Mouse (Mus musculus): Measurements from ENCODE around the gene Btnl10. TPM values are rescaled to one million over a fixed set of nuclear protein-coding genes. Genes with fewer than 3 reads are reported as not detected.

The Btnl10 gene
- polyA plus RNA-seq, 1 experiment from 2014 or later: 0.09 TPM

DNA sequence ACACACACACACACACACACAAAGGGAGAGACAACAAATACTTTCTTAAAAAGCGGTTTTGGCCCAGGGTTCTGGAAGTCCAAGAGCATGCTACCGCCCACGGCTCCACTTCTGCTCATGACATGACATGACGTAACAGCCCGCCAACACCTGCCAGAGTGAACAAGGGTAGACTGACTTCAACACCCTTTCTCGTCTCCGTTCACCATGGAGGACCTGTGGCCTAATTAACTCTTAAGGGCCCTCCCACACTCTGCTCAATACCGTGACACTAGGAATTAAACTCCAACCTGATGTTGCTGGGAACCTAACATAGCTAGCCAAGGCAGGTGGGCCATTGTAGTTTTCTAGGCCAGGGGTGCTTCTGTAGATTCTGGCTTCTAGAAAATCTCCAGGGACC is 51.3 kb downstream of the Btnl10 start:
- Histone ChIP-seq H3K9me3 (ENCODE audit: control insufficient read depth, low read length) (no peaks in the 10 kb centered on the region), H3K27ac (replicated peaks; ENCODE audit: low read depth, low read length) (no peak overlapping the region), H3K4me3 (replicated peaks; ENCODE audit: low read depth, low read length) (no peak overlapping the region), H3K27me3 (ENCODE audit: control insufficient read depth, insufficient read depth, low read length) (no peaks in the 10 kb centered on the region), H3K4me1 (ENCODE audit: control insufficient read depth, insufficient read depth, low read length) (no peaks in the 10 kb centered on the region), H3K4me2 (ENCODE audit: low read length) (no peak overlapping the region), H3K36me3 (ENCODE audit: control insufficient read depth, insufficient read depth, low read length) (peaks cover 24% of the 10 kb centered on the region), H3K9ac (replicated peaks; ENCODE audit: low read length) (no peak overlapping the region)
- 90% methylated on average over 8 of the region's 8 CpGs for WGBS
- no peak for DNase-seq
- ATAC-seq (ENCODE audit: low FRiP score, low TSS enrichment): no peak

DNA sequence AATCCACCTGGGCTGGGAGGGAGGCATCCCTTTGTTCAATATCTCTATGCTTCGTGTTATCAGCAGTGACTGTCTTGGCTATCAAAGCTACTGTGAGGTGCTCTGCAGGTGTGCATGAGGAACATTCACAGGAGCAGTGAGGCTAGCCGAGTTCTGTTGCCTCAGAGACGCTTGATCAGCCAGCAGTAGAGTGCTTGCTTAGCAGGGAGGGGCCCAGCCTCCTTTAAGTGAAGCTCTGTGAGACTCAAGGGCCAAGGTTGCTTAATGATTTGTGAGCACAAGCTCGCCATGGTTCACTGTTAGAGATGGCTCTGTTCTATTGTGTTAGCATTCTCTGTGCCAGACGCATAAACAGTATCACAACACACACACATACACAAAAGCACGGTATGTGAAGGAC is 52.0 kb downstream of the Btnl10 start:
- peaks cover 24% of the 10 kb centered on the region for H3K36me3 ChIP-seq (ENCODE audit: control insufficient read depth, insufficient read depth, low read length)
- no peak overlapping the region for H3K4me3 ChIP-seq (replicated peaks; ENCODE audit: low read depth, low read length)
- no peak for ATAC-seq (ENCODE audit: low FRiP score, low TSS enrichment)
- no peak overlapping the region for H3K27ac ChIP-seq (replicated peaks; ENCODE audit: low read depth, low read length)
- WGBS: 80% methylated on average over 6 of the region's 6 CpGs
- no peak overlapping the region for H3K4me2 ChIP-seq (ENCODE audit: low read length)
- no peak overlapping the region for H3K9ac ChIP-seq (replicated peaks; ENCODE audit: low read length)
- DNase-seq: no peak
- no peaks in the 10 kb centered on the region for H3K27me3 ChIP-seq (ENCODE audit: control insufficient read depth, insufficient read depth, low read length)
- no peaks in the 10 kb centered on the region for H3K9me3 ChIP-seq (ENCODE audit: control insufficient read depth, low read length)
- no peaks in the 10 kb centered on the region for H3K4me1 ChIP-seq (ENCODE audit: control insufficient read depth, insufficient read depth, low read length)

DNA sequence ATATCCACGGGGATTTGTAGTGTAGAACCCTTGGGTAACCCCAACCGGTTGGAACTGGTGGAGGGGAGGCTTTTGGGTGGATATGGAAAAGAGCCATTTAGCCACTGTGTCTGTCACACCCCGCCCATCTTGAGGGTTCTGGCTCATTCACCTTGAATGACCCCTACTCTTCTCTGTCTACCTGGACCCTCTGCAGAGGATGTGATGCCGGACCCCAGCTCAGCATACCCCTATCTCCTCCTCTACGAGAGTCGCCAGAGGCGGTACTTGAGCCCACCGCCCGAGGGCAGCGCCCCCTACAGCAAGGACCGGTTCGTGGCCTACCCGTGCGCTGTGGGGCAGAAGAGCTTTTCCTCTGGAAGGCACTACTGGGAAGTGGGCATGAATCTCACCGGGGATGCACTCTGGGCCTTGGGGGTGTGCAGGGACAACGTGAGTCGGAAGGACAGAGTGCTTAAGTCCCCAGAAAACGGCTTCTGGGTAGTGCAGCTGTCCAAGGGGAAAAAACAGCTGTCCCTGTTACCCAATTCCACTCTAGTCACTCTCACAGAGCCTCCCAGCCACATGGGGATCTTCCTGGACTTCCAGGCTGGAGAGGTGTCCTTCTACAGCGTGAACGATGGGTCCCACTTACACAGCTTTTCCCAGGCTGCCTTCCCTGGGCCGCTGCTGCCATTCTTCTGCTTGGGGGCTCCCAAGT is 53.3 kb downstream of the Btnl10 start:
- no peak overlapping the region for H3K9ac ChIP-seq (replicated peaks; ENCODE audit: low read length)
- no peaks in the 10 kb centered on the region for H3K27me3 ChIP-seq (ENCODE audit: control insufficient read depth, insufficient read depth, low read length)
- WGBS: 92% methylated on average over 21 of the region's 21 CpGs
- no peaks in the 10 kb centered on the region for H3K9me3 ChIP-seq (ENCODE audit: control insufficient read depth, low read length)
- DNase-seq: no peak
- H3K4me3 ChIP-seq (replicated peaks; ENCODE audit: low read depth, low read length): no peak overlapping the region
- no peak overlapping the region for H3K27ac ChIP-seq (replicated peaks; ENCODE audit: low read depth, low read length)
- H3K4me2 ChIP-seq (ENCODE audit: low read length): no peak overlapping the region
- no peaks in the 10 kb centered on the region for H3K4me1 ChIP-seq (ENCODE audit: control insufficient read depth, insufficient read depth, low read length)
- ATAC-seq (ENCODE audit: low FRiP score, low TSS enrichment): no peak
- peaks cover 24% of the 10 kb centered on the region for H3K36me3 ChIP-seq (ENCODE audit: control insufficient read depth, insufficient read depth, low read length)

DNA sequence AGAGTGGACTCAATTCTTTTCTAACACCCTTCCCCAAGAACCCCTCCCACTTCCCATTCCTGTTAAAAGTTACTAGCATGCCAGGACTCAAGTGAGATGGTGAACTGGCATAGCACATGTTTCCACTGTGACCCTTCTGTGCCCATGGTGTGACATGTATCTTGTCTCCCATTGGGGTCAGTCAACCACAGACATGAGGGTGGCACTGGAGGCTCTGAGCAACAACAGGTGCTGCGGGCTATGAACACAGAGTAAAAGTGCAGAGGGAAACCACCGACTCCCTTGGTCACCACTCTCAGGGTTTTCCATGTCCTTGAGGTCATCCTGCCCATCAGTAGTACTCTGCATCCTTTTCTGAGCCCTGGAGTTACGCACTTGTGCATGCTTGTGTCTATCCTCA is 54.1 kb downstream of the Btnl10 start:
- Histone ChIP-seq H3K27ac (replicated peaks; ENCODE audit: low read depth, low read length) (no peak overlapping the region), H3K9ac (replicated peaks; ENCODE audit: low read length) (no peak overlapping the region), H3K27me3 (ENCODE audit: control insufficient read depth, insufficient read depth, low read length) (no peaks in the 10 kb centered on the region), H3K9me3 (ENCODE audit: control insufficient read depth, low read length) (no peaks in the 10 kb centered on the region), H3K4me2 (ENCODE audit: low read length) (no peak overlapping the region), H3K36me3 (ENCODE audit: control insufficient read depth, insufficient read depth, low read length) (peaks cover 24% of the 10 kb centered on the region), H3K4me1 (ENCODE audit: control insufficient read depth, insufficient read depth, low read length) (peaks cover under 1% of the 10 kb centered on the region), H3K4me3 (replicated peaks; ENCODE audit: low read depth, low read length) (no peak overlapping the region)
- WGBS: 92% methylated on average over 3 of the region's 3 CpGs
- no peak for DNase-seq
- ATAC-seq (ENCODE audit: low FRiP score, low TSS enrichment): no peak

DNA sequence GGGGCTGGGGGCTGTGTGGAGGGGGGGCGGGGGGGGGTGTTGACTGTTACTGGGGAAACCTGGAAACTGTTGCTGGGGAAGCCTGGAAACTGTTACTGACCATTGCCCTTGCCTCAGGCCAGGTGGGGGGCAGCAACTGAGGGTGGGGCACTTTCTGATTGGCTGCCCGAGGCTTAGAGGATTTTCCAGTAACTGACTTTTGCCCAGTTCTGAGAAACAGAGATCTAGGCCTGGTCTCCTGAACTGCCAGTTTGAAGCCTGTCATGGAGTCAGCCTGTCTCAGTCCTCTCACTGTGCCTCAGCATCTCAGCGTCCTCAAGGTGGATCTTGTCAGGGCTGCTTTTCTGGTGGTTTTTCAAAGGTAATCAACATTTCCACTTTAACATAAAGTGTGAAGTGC is 56.7 kb downstream of the Btnl10 start:
- Histone ChIP-seq H3K9me3 (ENCODE audit: control insufficient read depth, low read length) (no peaks in the 10 kb centered on the region), H3K4me1 (ENCODE audit: control insufficient read depth, insufficient read depth, low read length) (peaks cover 13% of the 10 kb centered on the region), H3K27ac (replicated peaks; ENCODE audit: low read depth, low read length) (no peak overlapping the region), H3K4me3 (replicated peaks; ENCODE audit: low read depth, low read length) (no peak overlapping the region), H3K9ac (replicated peaks; ENCODE audit: low read length) (no peak overlapping the region), H3K27me3 (ENCODE audit: control insufficient read depth, insufficient read depth, low read length) (no peaks in the 10 kb centered on the region), H3K36me3 (ENCODE audit: control insufficient read depth, insufficient read depth, low read length) (peaks cover 22% of the 10 kb centered on the region), H3K4me2 (ENCODE audit: low read length) (no peak overlapping the region)
- DNase-seq (no peak), ATAC-seq (ENCODE audit: low FRiP score, low TSS enrichment) (no peak)
- 89% methylated on average over 3 of the region's 3 CpGs for WGBS

Small RNA genes within 50 kb of the gene (microRNA-seq; reads per million reads assigned to microRNA genes)
- not detected for gene Gm44313

Other genes with a start within 250 kb of the Btnl10 start
- not detected in 2 replicates for gene Olfr320, start 236.8 kb upstream of the Btnl10 start, polyA plus RNA-seq (2014; fragmentation: Nextera tagmentation; extraction: Ambion mirVana)
- gene Olfr319, start 218.7 kb upstream of the Btnl10 start, polyA plus RNA-seq (2014; fragmentation: Nextera tagmentation; extraction: Ambion mirVana): not detected in 2 replicates
- not detected in 2 replicates for gene Olfr318, start 193.9 kb upstream of the Btnl10 start, polyA plus RNA-seq (2014; fragmentation: Nextera tagmentation; extraction: Ambion mirVana)
- gene Olfr317, start 178.7 kb upstream of the Btnl10 start, polyA plus RNA-seq (2014; fragmentation: Nextera tagmentation; extraction: Ambion mirVana): 0.19 and 0.25 TPM in 2 replicates
- gene Olfr316, start 165.2 kb upstream of the Btnl10 start, polyA plus RNA-seq (2014; fragmentation: Nextera tagmentation; extraction: Ambion mirVana): not detected in 2 replicates
- not detected in 2 replicates for gene Olfr315, start 144.7 kb upstream of the Btnl10 start, polyA plus RNA-seq (2014; fragmentation: Nextera tagmentation; extraction: Ambion mirVana)
- gene Olfr314, start 135.0 kb upstream of the Btnl10 start, polyA plus RNA-seq (2014; fragmentation: Nextera tagmentation; extraction: Ambion mirVana): not detected in 2 replicates
- gene Fam183b, start 115.9 kb upstream of the Btnl10 start, polyA plus RNA-seq (2014; fragmentation: Nextera tagmentation; extraction: Ambion mirVana): 6.6 and 11.4 TPM in 2 replicates
- not detected in 2 replicates for gene Olfr313, start 102.9 kb upstream of the Btnl10 start, polyA plus RNA-seq (2014; fragmentation: Nextera tagmentation; extraction: Ambion mirVana)
- not detected in 2 replicates for gene Olfr312, start 88.7 kb upstream of the Btnl10 start, polyA plus RNA-seq (2014; fragmentation: Nextera tagmentation; extraction: Ambion mirVana)
- gene Olfr311, start 78.7 kb upstream of the Btnl10 start, polyA plus RNA-seq (2014; fragmentation: Nextera tagmentation; extraction: Ambion mirVana): not detected in 2 replicates
- gene Gm12258, start 70.8 kb upstream of the Btnl10 start, polyA plus RNA-seq (2014; fragmentation: Nextera tagmentation; extraction: Ambion mirVana): 23.7 and 26.8 TPM in 2 replicates
- gene 2810021J22Rik, start 50.7 kb upstream of the Btnl10 start, polyA plus RNA-seq (2014; fragmentation: Nextera tagmentation; extraction: Ambion mirVana): 9.1 and 14.4 TPM in 2 replicates
- 5.9 and 9.1 TPM in 2 replicates for gene Zfp39, start 13.7 kb upstream of the Btnl10 start, polyA plus RNA-seq (2014; fragmentation: Nextera tagmentation; extraction: Ambion mirVana)
- 641 and 678 TPM in 2 replicates for gene Rnf187, start 21.0 kb downstream of the Btnl10 start, polyA plus RNA-seq (2014; fragmentation: Nextera tagmentation; extraction: Ambion mirVana)
- 239 and 784 TPM in 2 replicates for gene Hist3h2ba, start 31.0 kb downstream of the Btnl10 start, polyA plus RNA-seq (2014; fragmentation: Nextera tagmentation; extraction: Ambion mirVana)
- gene Hist3h2a, start 36.8 kb downstream of the Btnl10 start, polyA plus RNA-seq (2014; fragmentation: Nextera tagmentation; extraction: Ambion mirVana): 129 and 130 TPM in 2 replicates
- gene Trim17, start 36.8 kb downstream of the Btnl10 start, polyA plus RNA-seq (2014; fragmentation: Nextera tagmentation; extraction: Ambion mirVana): 1.1 and 1.3 TPM in 2 replicates
- gene Trim11, start 60.2 kb downstream of the Btnl10 start, polyA plus RNA-seq (2014; fragmentation: Nextera tagmentation; extraction: Ambion mirVana): 18.6 and 20.8 TPM in 2 replicates
- gene Obscn, start 218.5 kb downstream of the Btnl10 start, polyA plus RNA-seq (2014; fragmentation: Nextera tagmentation; extraction: Ambion mirVana): 0.37 and 0.43 TPM in 2 replicates
- gene Iba57, start 245.8 kb downstream of the Btnl10 start, polyA plus RNA-seq (2014; fragmentation: Nextera tagmentation; extraction: Ambion mirVana): 3.1 and 6.3 TPM in 2 replicates

Data from midbrain, embryonic 14.5 days (tissue).